Mouse (Mus musculus): ENCODE results near the gene Mindy4b-ps. TPM values are rescaled to one million over a fixed set of nuclear protein-coding genes. Genes with fewer than 3 reads are reported as not detected.
"Not testable (repeated sequence)": the region's sequence is repeated elsewhere in the genome, so short reads cannot be mapped to it uniquely, and the experiment has no call there.

Gene Mindy4b-ps
- polyA plus RNA-seq (2015; fragmentation: Nextera tagmentation; extraction: Ambion mirVana) = 0.71 and 0.77 TPM in 2 replicates

GRCm38 (mm10) chr3:58822211-58822610, at the start of gene Mindy4b-ps:
Mindy4b-ps (minus strand) TSS chr3:58822311.
- Histone ChIP-seq H3K36me3 (ENCODE audit: control insufficient read depth, insufficient read depth) (no peaks in the 10 kb centered on the region), H3K4me1 (ENCODE audit: control insufficient read depth, insufficient read depth, low read length) (peaks cover 3% of the 10 kb centered on the region), H3K4me3 (ENCODE audit: low read length) (no peak within 1 kb of the TSS), H3K4me2 (ENCODE audit: low read depth, low read length) (no peak within 1 kb of the TSS), H3K9me3 (replicated peaks; ENCODE audit: control insufficient read depth, low read length) (no peaks in the 10 kb centered on the region), H3K27ac (ENCODE audit: low read length) (no peak within 1 kb of the TSS), H3K9ac (ENCODE audit: low read length) (no peak within 1 kb of the TSS), H3K27me3 (ENCODE audit: control insufficient read depth, insufficient read depth, low read length) (no peaks in the 10 kb centered on the region; the same call in 1 of the 2 replicates)
- ATAC-seq (replicated peaks; ENCODE audit: extremely low read depth, insufficient read depth, low FRiP score) = no peak
- 63% methylated on average over 4 of the region's 4 CpGs for WGBS

GRCm38 (mm10) chr3:58871882-58872281, 49.8 kb upstream of the Mindy4b-ps start:
- not testable (repeated sequence) for H3K9me3 ChIP-seq (replicated peaks; ENCODE audit: control insufficient read depth, low read length); H3K4me3 ChIP-seq (ENCODE audit: low read length); H3K4me2 ChIP-seq (ENCODE audit: low read depth, low read length); H3K9ac ChIP-seq (ENCODE audit: low read length); H3K4me1 ChIP-seq (ENCODE audit: control insufficient read depth, insufficient read depth, low read length); H3K27me3 ChIP-seq (ENCODE audit: control insufficient read depth, insufficient read depth, low read length); H3K36me3 ChIP-seq (ENCODE audit: control insufficient read depth, insufficient read depth); ATAC-seq (replicated peaks; ENCODE audit: extremely low read depth, insufficient read depth, low FRiP score); H3K27ac ChIP-seq (ENCODE audit: low read length)
- 76% methylated on average over 2 of the region's 2 CpGs for WGBS

- Histone ChIP-seq H3K4me1 (ENCODE audit: control insufficient read depth, insufficient read depth, low read length) (peaks cover 2% of the 10 kb centered on the region; the same call in 1 of the 2 replicates), H3K9me3 (replicated peaks; ENCODE audit: control insufficient read depth, low read length) (no peaks in the 10 kb centered on the region), H3K27ac (ENCODE audit: low read length) (no peak overlapping the region), H3K4me3 (ENCODE audit: low read length) (no peak overlapping the region), H3K9ac (ENCODE audit: low read length) (no peak overlapping the region), H3K36me3 (ENCODE audit: control insufficient read depth, insufficient read depth) (no peaks in the 10 kb centered on the region), H3K27me3 (ENCODE audit: control insufficient read depth, insufficient read depth, low read length) (0 out of 2 replicates have a peak, but pooled peaks cover 2% of the 10 kb centered on the region), H3K4me2 (ENCODE audit: low read depth, low read length) (no peak overlapping the region)
- whole genome bisulfite sequencing = 35% methylated on average over 7 of the region's 7 CpGs
- ATAC-seq (replicated peaks; ENCODE audit: extremely low read depth, insufficient read depth, low FRiP score) = no peak
Measured at GRCm38 (mm10) chr3:58865690-58866089, 43.6 kb upstream of the Mindy4b-ps start.

- H3K9ac ChIP-seq (ENCODE audit: low read length) = no peak overlapping the region
- peaks cover 2% of the 10 kb centered on the region; the same call in 1 of the 2 replicates for H3K4me1 ChIP-seq (ENCODE audit: control insufficient read depth, insufficient read depth, low read length)
- H3K4me2 ChIP-seq (ENCODE audit: low read depth, low read length) = no peak overlapping the region
- H3K36me3 ChIP-seq (ENCODE audit: control insufficient read depth, insufficient read depth) = no peaks in the 10 kb centered on the region
- no peak overlapping the region for H3K27ac ChIP-seq (ENCODE audit: low read length)
- H3K9me3 ChIP-seq (replicated peaks; ENCODE audit: control insufficient read depth, low read length) = no peaks in the 10 kb centered on the region
- no peaks in the 10 kb centered on the region for H3K27me3 ChIP-seq (ENCODE audit: control insufficient read depth, insufficient read depth, low read length)
- 41% methylated on average over 2 of the region's 2 CpGs for WGBS
- H3K4me3 ChIP-seq (ENCODE audit: low read length) = no peak overlapping the region
- no peak for ATAC-seq (replicated peaks; ENCODE audit: extremely low read depth, insufficient read depth, low FRiP score)
Measured at GRCm38 (mm10) chr3:58862976-58863375, 40.9 kb upstream of the Mindy4b-ps start.

- Histone ChIP-seq H3K27me3 (ENCODE audit: control insufficient read depth, insufficient read depth, low read length) (no peaks in the 10 kb centered on the region), H3K9ac (ENCODE audit: low read length) (no peak overlapping the region), H3K36me3 (ENCODE audit: control insufficient read depth, insufficient read depth) (no peaks in the 10 kb centered on the region), H3K4me3 (ENCODE audit: low read length) (no peak overlapping the region), H3K9me3 (replicated peaks; ENCODE audit: control insufficient read depth, low read length) (no peaks in the 10 kb centered on the region), H3K4me1 (ENCODE audit: control insufficient read depth, insufficient read depth, low read length) (no peaks in the 10 kb centered on the region), H3K4me2 (ENCODE audit: low read depth, low read length) (no peak overlapping the region), H3K27ac (ENCODE audit: low read length) (no peak overlapping the region)
- ATAC-seq (replicated peaks; ENCODE audit: extremely low read depth, insufficient read depth, low FRiP score) = no peak
- WGBS = 39% methylated on average over 1 of the region's 1 CpGs
Measured at GRCm38 (mm10) chr3:58843415-58843814, 21.3 kb upstream of the Mindy4b-ps start.

GRCm38 (mm10) chr3:58833442-58834160, 11.5 kb upstream of the Mindy4b-ps start:
- Histone ChIP-seq H3K4me2 (ENCODE audit: low read depth, low read length) (no peak overlapping the region), H3K36me3 (ENCODE audit: control insufficient read depth, insufficient read depth) (no peaks in the 10 kb centered on the region)
- no peak for ATAC-seq (replicated peaks; ENCODE audit: extremely low read depth, insufficient read depth, low FRiP score)

GRCm38 (mm10) chr3:58832888-58833287, 10.8 kb upstream of the Mindy4b-ps start:
- Histone ChIP-seq H3K9me3 (replicated peaks; ENCODE audit: control insufficient read depth, low read length) (no peaks in the 10 kb centered on the region), H3K27me3 (ENCODE audit: control insufficient read depth, insufficient read depth, low read length) (no peaks in the 10 kb centered on the region), H3K4me1 (ENCODE audit: control insufficient read depth, insufficient read depth, low read length) (no peaks in the 10 kb centered on the region), H3K27ac (ENCODE audit: low read length) (no peak overlapping the region), H3K9ac (ENCODE audit: low read length) (no peak overlapping the region), H3K4me2 (ENCODE audit: low read depth, low read length) (no peak overlapping the region), H3K36me3 (ENCODE audit: control insufficient read depth, insufficient read depth) (no peaks in the 10 kb centered on the region), H3K4me3 (ENCODE audit: low read length) (no peak overlapping the region)
- WGBS = 73% methylated on average over 2 of the region's 2 CpGs
- ATAC-seq (replicated peaks; ENCODE audit: extremely low read depth, insufficient read depth, low FRiP score) = no peak

More at GRCm38 (mm10) chr3:58833442-58834160, 11.5 kb upstream of the Mindy4b-ps start:
- Histone ChIP-seq H3K27ac (ENCODE audit: low read length) (no peak overlapping the region), H3K27me3 (ENCODE audit: control insufficient read depth, insufficient read depth, low read length) (no peaks in the 10 kb centered on the region), H3K9ac (ENCODE audit: low read length) (no peak overlapping the region), H3K4me3 (ENCODE audit: low read length) (no peak overlapping the region), H3K4me1 (ENCODE audit: control insufficient read depth, insufficient read depth, low read length) (no peaks in the 10 kb centered on the region), H3K9me3 (replicated peaks; ENCODE audit: control insufficient read depth, low read length) (no peaks in the 10 kb centered on the region)
- WGBS = 73% methylated on average over 5 of the region's 5 CpGs

GRCm38 (mm10) chr3:58831586-58831985, 9.5 kb upstream of the Mindy4b-ps start:
- Histone ChIP-seq H3K36me3 (ENCODE audit: control insufficient read depth, insufficient read depth) (no peaks in the 10 kb centered on the region), H3K9me3 (replicated peaks; ENCODE audit: control insufficient read depth, low read length) (no peaks in the 10 kb centered on the region), H3K4me2 (ENCODE audit: low read depth, low read length) (no peak overlapping the region), H3K9ac (ENCODE audit: low read length) (no peak overlapping the region), H3K4me1 (ENCODE audit: control insufficient read depth, insufficient read depth, low read length) (no peaks in the 10 kb centered on the region), H3K27me3 (ENCODE audit: control insufficient read depth, insufficient read depth, low read length) (no peaks in the 10 kb centered on the region), H3K4me3 (ENCODE audit: low read length) (no peak overlapping the region), H3K27ac (ENCODE audit: low read length) (no peak overlapping the region)
- ATAC-seq (replicated peaks; ENCODE audit: extremely low read depth, insufficient read depth, low FRiP score) = no peak
- WGBS = 77% methylated on average over 5 of the region's 5 CpGs

- Histone ChIP-seq H3K4me3 (ENCODE audit: low read length) (no peak overlapping the region), H3K27me3 (ENCODE audit: control insufficient read depth, insufficient read depth, low read length) (no peaks in the 10 kb centered on the region), H3K9me3 (replicated peaks; ENCODE audit: control insufficient read depth, low read length) (no peaks in the 10 kb centered on the region), H3K36me3 (ENCODE audit: control insufficient read depth, insufficient read depth) (no peaks in the 10 kb centered on the region), H3K4me1 (ENCODE audit: control insufficient read depth, insufficient read depth, low read length) (no peaks in the 10 kb centered on the region), H3K27ac (ENCODE audit: low read length) (no peak overlapping the region), H3K9ac (ENCODE audit: low read length) (no peak overlapping the region), H3K4me2 (ENCODE audit: low read depth, low read length) (no peak overlapping the region)
- ATAC-seq (replicated peaks; ENCODE audit: extremely low read depth, insufficient read depth, low FRiP score) = no peak
- 82% methylated on average over 1 of the region's 1 CpGs for WGBS
Measured at GRCm38 (mm10) chr3:58829926-58830325, 7.8 kb upstream of the Mindy4b-ps start.
